Mouse (Mus musculus) olfactory bulb, adult 2 months (tissue): Measurements from ENCODE around the gene Fut8.

Source experiments
- CTCF ChIP-seq: fragments of 200-500 bp; IDR thresholded peaks from 2 replicates; pipeline ENCODE4 v1.5.1; 2012; ENCODE audit warnings: low read depth, mild to moderate bottlenecking, low read length, moderate library complexity; ENCODE audit not compliant: insufficient read depth
- POLR2A ChIP-seq: fragments of 200-500 bp; IDR thresholded peaks from 2 replicates; pipeline ENCODE4 v1.6.1; 2012; ENCODE audit warnings: mild to moderate bottlenecking, low read depth, low read length, moderate library complexity; ENCODE audit not compliant: insufficient read depth

GRCm38 (mm10) chr12:77303367-77303766 is 65.4 kb downstream of the Fut8 start:
- TF ChIP-seq CTCF (no peak), POLR2A (no peak)
